Mouse (Mus musculus): Measurements from ENCODE around the gene Gm6882. TPM values are rescaled to one million over a fixed set of nuclear protein-coding genes. Genes with fewer than 3 reads are reported as not detected.
"Not testable (repeated sequence)": the region's sequence is repeated elsewhere in the genome, so short reads cannot be mapped to it uniquely, and the experiment has no call there.

Gene Gm6882
- polyA plus RNA-seq (2015; fragmentation: Nextera tagmentation; extraction: Ambion mirVana): not detected in 2 replicates

DNA sequence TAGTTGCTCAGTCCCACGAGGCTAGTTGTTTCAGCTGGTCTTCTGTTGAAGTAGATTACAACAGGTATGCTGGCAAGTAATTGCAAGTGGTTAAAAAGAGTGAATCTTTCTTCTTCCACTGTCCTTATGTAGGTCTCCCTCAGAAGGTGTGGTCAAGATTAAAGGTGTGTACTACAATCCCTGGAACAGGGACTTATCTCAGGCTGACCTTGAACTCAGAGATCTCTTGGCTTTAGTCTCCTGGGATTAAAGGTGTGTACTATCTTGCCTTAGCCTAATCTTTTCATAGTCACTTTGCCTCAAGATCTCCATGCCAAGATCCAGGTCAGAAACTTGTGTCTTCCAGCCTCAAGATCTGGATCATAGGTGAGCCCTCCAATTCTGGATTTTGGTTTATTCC is at the start of gene Gm6882:
TSS of gene Gm6882 (minus strand) at position 101 of the 400 bp plus-strand sequence.
- not testable (repeated sequence) for ATAC-seq (ENCODE audit: insufficient number of reproducible peaks, low FRiP score, low TSS enrichment, low read depth); H3K4me3 ChIP-seq (replicated peaks); H3K27me3 ChIP-seq; H3K4me1 ChIP-seq; H3K36me3 ChIP-seq; H3K9me3 ChIP-seq (replicated peaks); H3K9ac ChIP-seq; H3K27ac ChIP-seq (replicated peaks); H3K4me2 ChIP-seq (replicated peaks)
- WGBS: 31% methylated on average over 1 of the region's 1 CpGs

Other genes with a start within 250 kb of the Gm6882 start
- gene Gm5157, start 242.3 kb downstream of the Gm6882 start, polyA plus RNA-seq (2015; fragmentation: Nextera tagmentation; extraction: Ambion mirVana): not detected in 2 replicates
- not detected in 2 replicates for gene Vmn1r124, start 172.1 kb downstream of the Gm6882 start, polyA plus RNA-seq (2015; fragmentation: Nextera tagmentation; extraction: Ambion mirVana)
- not detected in 2 replicates for gene Vmn1r125, start 160.6 kb downstream of the Gm6882 start, polyA plus RNA-seq (2015; fragmentation: Nextera tagmentation; extraction: Ambion mirVana)
- gene Vmn1r126, start 131.3 kb downstream of the Gm6882 start, polyA plus RNA-seq (2015; fragmentation: Nextera tagmentation; extraction: Ambion mirVana): not detected in 2 replicates
- not detected in 2 replicates for gene Vmn1r127, start 112.9 kb downstream of the Gm6882 start, polyA plus RNA-seq (2015; fragmentation: Nextera tagmentation; extraction: Ambion mirVana)
- not detected in 2 replicates for gene Vmn1r128, start 83.4 kb downstream of the Gm6882 start, polyA plus RNA-seq (2015; fragmentation: Nextera tagmentation; extraction: Ambion mirVana)
- not detected in 2 replicates for gene Vmn1r129, start 71.5 kb downstream of the Gm6882 start, polyA plus RNA-seq (2015; fragmentation: Nextera tagmentation; extraction: Ambion mirVana)
- not detected in 2 replicates for gene Vmn1r130, start 79.0 kb upstream of the Gm6882 start, polyA plus RNA-seq (2015; fragmentation: Nextera tagmentation; extraction: Ambion mirVana)
- gene Vmn1r131, start 113.3 kb upstream of the Gm6882 start, polyA plus RNA-seq (2015; fragmentation: Nextera tagmentation; extraction: Ambion mirVana): not detected in 2 replicates
- gene Vmn1r132, start 181.3 kb upstream of the Gm6882 start, polyA plus RNA-seq (2015; fragmentation: Nextera tagmentation; extraction: Ambion mirVana): not detected in 2 replicates

All from embryonic facial prominence, embryonic 15.5 days (tissue).